In genomic region chr7:117558166-117558565, GRCm38 (mm10) we compare ENCODE assay signal across 19 mouse cellular contexts.
DNase-seq lines count a peak whose midpoint lies in the region; ATAC-seq lines count a peak whose summit lies in the region.
"Had no signal": no experiment of that assay in that cellular context is flagged by ENCODE, and none has a peak within 500 bp of the region (broad histone marks: within the 10 kb centered on the region; RNA-seq: fewer than 3 reads in every experiment).

No protein-coding gene starts in this region.

- no peak overlapping the region for H3K27ac ChIP-seq in midbrain, embryonic 11.5 days (ENCODE audit: low read depth, low read length)
- H3K27ac ChIP-seq in midbrain, embryonic 15.5 days: no peak overlapping the region
- H3K27ac ChIP-seq: embryonic facial prominence, embryonic 15.5 days; hindbrain, embryonic 12.5 days had no signal

- peaks cover 9% of the 10 kb centered on the region for H3K4me1 ChIP-seq in midbrain, embryonic 11.5 days (ENCODE audit: control insufficient read depth, insufficient read depth, low read length)
- H3K4me1 ChIP-seq in midbrain, embryonic 15.5 days: peaks cover 19% of the 10 kb centered on the region

- no peak overlapping the region for H3K4me2 ChIP-seq in midbrain, embryonic 11.5 days
- H3K4me2 ChIP-seq in midbrain, embryonic 15.5 days: no peak overlapping the region
- H3K4me2 ChIP-seq: embryonic facial prominence, embryonic 15.5 days; hindbrain, embryonic 12.5 days had no signal

- intact Hi-C loops in left cerebral cortex, postnatal 36 days (cut with DNase I): loop anchor here (10.0 kb wide), 1 partner anchor 173 kb away; the partner anchor contains the start of gene Xylt1

- no peaks in the 10 kb centered on the region for H3K36me3 ChIP-seq in midbrain, embryonic 11.5 days (ENCODE audit: control insufficient read depth, insufficient read depth, low read length)
- H3K36me3 ChIP-seq in midbrain, embryonic 15.5 days (replicated peaks): no peaks in the 10 kb centered on the region
- H3K36me3 ChIP-seq: embryonic facial prominence, embryonic 15.5 days; hindbrain, embryonic 12.5 days had no signal

- 86% methylated on average over 2 of the region's 2 CpGs for WGBS in midbrain, embryonic 11.5 days
- 54% methylated on average over 2 of the region's 2 CpGs for WGBS in midbrain, embryonic 15.5 days

- peaks cover 3% of the 10 kb centered on the region; the same call in 1 of the 2 replicates for H3K27me3 ChIP-seq in midbrain, embryonic 11.5 days (ENCODE audit: control insufficient read depth, insufficient read depth, low read length)
- peaks cover 31% of the 10 kb centered on the region for H3K27me3 ChIP-seq in midbrain, embryonic 15.5 days (replicated peaks)
- H3K27me3 ChIP-seq: embryonic facial prominence, embryonic 15.5 days had no signal

- no peak for ATAC-seq in midbrain, embryonic 11.5 days (ENCODE audit: low FRiP score)
- ATAC-seq in midbrain, embryonic 15.5 days (replicated peaks): no peak
- ATAC-seq: liver, postnatal 0 days; midbrain, embryonic 16.5 days had no signal

- peak; percentile 28 for DNase-seq in midbrain, embryonic 11.5 days (ENCODE audit: low spot score, missing footprints)
- DNase-seq in kidney, adult 8-10 months: peak; percentile 24 to 40
- DNase-seq in kidney, postnatal 25 days: peak; percentile 26 to 63
- no peak for DNase-seq in left cerebral cortex, postnatal 36 days (ENCODE audit: low spot score in 2 of 2)
- no peak for DNase-seq in embryo, embryonic 9.5 days (ENCODE audit: extremely low spot score)
- no peak for DNase-seq in heart, adult 11 months
- DNase-seq: adrenal gland, adult 8-10 months; cerebellum, adult 11 months; cerebellum, postnatal 25 days; embryo, embryonic 11 days; gastrocnemius, postnatal 36 days; liver, postnatal 0 days; lung, postnatal 10 days; retina, postnatal 1 day had no signal

- H3K4me3 ChIP-seq in midbrain, embryonic 11.5 days (ENCODE audit: low read depth, low read length): no peak overlapping the region
- no peak overlapping the region for H3K4me3 ChIP-seq in midbrain, embryonic 15.5 days
- H3K4me3 ChIP-seq: embryonic facial prominence, embryonic 15.5 days; hindbrain, embryonic 12.5 days; megakaryocyte, embryonic 14.5 days had no signal

- no peaks in the 10 kb centered on the region for H3K9me3 ChIP-seq in midbrain, embryonic 11.5 days (ENCODE audit: control insufficient read depth, low read length)
- H3K9me3 ChIP-seq in midbrain, embryonic 15.5 days: no peaks in the 10 kb centered on the region
- H3K9me3 ChIP-seq: embryonic facial prominence, embryonic 15.5 days; hindbrain, embryonic 12.5 days; megakaryocyte, embryonic 14.5 days had no signal

- H3K9ac ChIP-seq in midbrain, embryonic 11.5 days (ENCODE audit: low read length): no peak overlapping the region
- H3K9ac ChIP-seq in midbrain, embryonic 15.5 days: no peak overlapping the region
- H3K9ac ChIP-seq: embryonic facial prominence, embryonic 15.5 days; hindbrain, embryonic 12.5 days; liver, postnatal 0 days had no signal

Comparison
In these comparisons a context has a peak if more than half of its experiments do, and no peak if none do; other contexts are left out.
1. DNase-seq: peak in midbrain, embryonic 11.5 days (single experiment), kidney, adult 8-10 months (2 of 2) and kidney, postnatal 25 days (2 of 2); none in left cerebral cortex, postnatal 36 days (0 of 2), embryo, embryonic 9.5 days (single experiment) and heart, adult 11 months (single experiment).